Mouse (Mus musculus): ENCODE results near the gene Tlr4. TPM values are rescaled to one million over a fixed set of nuclear protein-coding genes. Genes with fewer than 3 reads are reported as not detected.

The Tlr4 gene
- total and polyA plus RNA-seq, 3 experiments: 8.6 to 22.1 (median 19.0) TPM

DNA sequence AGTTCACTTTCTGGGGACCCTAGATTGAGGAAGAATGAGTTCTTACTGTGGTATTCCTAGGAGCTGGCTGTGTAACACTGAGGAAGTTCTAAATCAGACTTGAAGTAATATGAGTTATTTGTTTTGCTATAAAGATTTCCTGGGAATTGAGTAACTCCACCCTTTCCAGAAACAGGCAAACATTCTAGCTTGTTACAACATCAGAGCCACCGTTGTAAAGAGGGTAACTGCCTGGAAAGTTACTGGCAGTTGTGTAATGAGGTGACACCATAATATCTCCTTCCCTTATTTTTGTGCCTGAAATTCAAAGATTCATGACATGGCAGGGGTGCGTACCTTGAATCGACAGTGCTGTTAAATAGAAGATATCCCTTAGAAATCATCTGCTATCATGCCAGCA lies 24.6 kb downstream of the Tlr4 start:
- H3K27me3 ChIP-seq (replicated peaks): no peaks in the 10 kb centered on the region
- H3K9me3 ChIP-seq (replicated peaks; ENCODE audit: low read length): no peaks in the 10 kb centered on the region
- dilution Hi-C loops (cut with MboI; ENCODE audit: extremely low pct_ligation_motif_present, extremely low pct_unique_long_range_greater_than_20kb, low sequenced_read_pairs): no loop called here
- no peak overlapping the region for H3K9ac ChIP-seq (ENCODE audit: insufficient read depth, low read depth)
- H3K4me3 ChIP-seq (replicated peaks in 1 of 3; ENCODE audit: low read depth in 2 of 3, low read length in 2 of 3, poor library complexity in 1 of 3): no peak overlapping the region
- peaks cover 0 to 6% of the 10 kb centered on the region in 2 experiments; a peak in 1 of 4 replicates for H3K4me1 ChIP-seq (ENCODE audit: control insufficient read depth in 1 of 2, insufficient read depth in 2 of 2)
- in situ Hi-C loops (cut with MboI; ENCODE audit: low pct_ligation_motif_present, low pct_unique_long_range_greater_than_20kb, low sequenced_read_pairs): no loop called here
- TF ChIP-seq E2F4 (IDR thresholded peaks at IDR 0.05; ENCODE audit: insufficient replicate concordance, low read depth, low read length) (no peak), IRF4 (IDR thresholded peaks at IDR 0.05; ENCODE audit: low read depth, low read length) (no peak), ZNF384 (IDR thresholded peaks at IDR 0.05; ENCODE audit: low read depth, low read length) (no peak), ZC3H11A (IDR thresholded peaks at IDR 0.05; ENCODE audit: low read depth, low read length) (no peak), MXI1 (IDR thresholded peaks at IDR 0.05; ENCODE audit: low read depth, low read length) (no peak), MEF2A (IDR thresholded peaks at IDR 0.05; ENCODE audit: borderline replicate concordance, low read depth, low read length) (no peak), HCFC1 (IDR thresholded peaks at IDR 0.05; ENCODE audit: low read depth, low read length) (no peak), UBTF (IDR thresholded peaks at IDR 0.05; ENCODE audit: low read depth, low read length) (no peak), CTCF (conservative IDR thresholded peaks at IDR 0.05 in 1 of 2, IDR thresholded peaks at IDR 0.05 in 1 of 2; ENCODE audit: low read depth in 2 of 2, low read length in 2 of 2) (no peak), MAZ (IDR thresholded peaks at IDR 0.05; ENCODE audit: low read depth, low read length) (no peak), JUND (conservative IDR thresholded peaks at IDR 0.05; ENCODE audit: low read depth, low read length) (no peak), NRF1 (IDR thresholded peaks at IDR 0.05; ENCODE audit: low read depth, low read length) (no peak), POLR2AphosphoS2 (IDR thresholded peaks at IDR 0.05; ENCODE audit: low read depth, low read length) (no peak), RCOR1 (conservative IDR thresholded peaks at IDR 0.05; ENCODE audit: low read depth, low read length) (no peak), JUN (IDR thresholded peaks at IDR 0.05; ENCODE audit: insufficient read depth, low read depth, low read length) (no peak), NELFE (IDR thresholded peaks at IDR 0.05; ENCODE audit: low read depth, low read length) (no peak), TBP (conservative IDR thresholded peaks at IDR 0.05; ENCODE audit: low read depth, low read length) (no peak)
- no peak overlapping the region for H3K27ac ChIP-seq (ENCODE audit: insufficient read depth, low read depth)
- no peaks in the 10 kb centered on the region for H3K79me2 ChIP-seq (replicated peaks; ENCODE audit: control insufficient read depth, extremely low read depth, insufficient read depth, poor library complexity, severe bottlenecking)
- no peak overlapping the region for H3K4me2 ChIP-seq (ENCODE audit: insufficient read depth, low read depth, poor library complexity, severe bottlenecking)
- no peak for DNase-seq (ENCODE audit: extremely low read depth)
- H3K36me3 ChIP-seq (replicated peaks in 1 of 2; ENCODE audit: control insufficient read depth in 1 of 2, insufficient read depth in 1 of 2, low read length in 1 of 2): no peaks in the 10 kb centered on the region

GRCm38 (mm10) chr4:66856992-66857391 lies 29.6 kb downstream of the Tlr4 start:
- in situ Hi-C loops (cut with MboI; ENCODE audit: low pct_ligation_motif_present, low pct_unique_long_range_greater_than_20kb, low sequenced_read_pairs): no loop called here
- Histone ChIP-seq H3K79me2 (replicated peaks; ENCODE audit: control insufficient read depth, extremely low read depth, insufficient read depth, poor library complexity, severe bottlenecking) (no peaks in the 10 kb centered on the region), H3K36me3 (replicated peaks in 1 of 2; ENCODE audit: control insufficient read depth in 1 of 2, insufficient read depth in 1 of 2, low read length in 1 of 2) (no peaks in the 10 kb centered on the region), H3K27me3 (replicated peaks) (no peaks in the 10 kb centered on the region), H3K27ac (ENCODE audit: insufficient read depth, low read depth) (no peak overlapping the region), H3K4me1 (ENCODE audit: control insufficient read depth in 1 of 2, insufficient read depth in 2 of 2) (no peaks in the 10 kb centered on the region), H3K4me3 (replicated peaks in 1 of 3; ENCODE audit: low read depth in 2 of 3, low read length in 2 of 3, poor library complexity in 1 of 3) (no peak overlapping the region), H3K9me3 (replicated peaks; ENCODE audit: low read length) (no peaks in the 10 kb centered on the region), H3K9ac (ENCODE audit: insufficient read depth, low read depth) (no peak overlapping the region), H3K4me2 (ENCODE audit: insufficient read depth, low read depth, poor library complexity, severe bottlenecking) (no peak overlapping the region)
- no peak for DNase-seq (ENCODE audit: extremely low read depth)
- TF ChIP-seq TCF12 (IDR thresholded peaks at IDR 0.05; ENCODE audit: low read depth, low read length) (no peak), SIN3A (IDR thresholded peaks at IDR 0.05; ENCODE audit: low read length) (no peak), ZMIZ1 (IDR thresholded peaks at IDR 0.05; ENCODE audit: low read depth, low read length) (no peak), RCOR1 (conservative IDR thresholded peaks at IDR 0.05; ENCODE audit: low read depth, low read length) (no peak), HCFC1 (IDR thresholded peaks at IDR 0.05; ENCODE audit: low read depth, low read length) (no peak), MAZ (IDR thresholded peaks at IDR 0.05; ENCODE audit: low read depth, low read length) (no peak), MXI1 (IDR thresholded peaks at IDR 0.05; ENCODE audit: low read depth, low read length) (no peak), USF2 (conservative IDR thresholded peaks at IDR 0.05; ENCODE audit: low read depth, low read length) (no peak), JUND (conservative IDR thresholded peaks at IDR 0.05; ENCODE audit: low read depth, low read length) (no peak), CTCF (conservative IDR thresholded peaks at IDR 0.05 in 1 of 2, IDR thresholded peaks at IDR 0.05 in 1 of 2; ENCODE audit: low read depth in 2 of 2, low read length in 2 of 2) (no peak), KAT2A (IDR thresholded peaks at IDR 0.05; ENCODE audit: insufficient replicate concordance, low read length) (no peak), NELFE (IDR thresholded peaks at IDR 0.05; ENCODE audit: low read depth, low read length) (no peak), GABPA (IDR thresholded peaks at IDR 0.05; ENCODE audit: insufficient replicate concordance, low read depth, low read length) (no peak), NRF1 (IDR thresholded peaks at IDR 0.05; ENCODE audit: low read depth, low read length) (no peak), JUN (IDR thresholded peaks at IDR 0.05; ENCODE audit: insufficient read depth, low read depth, low read length) (no peak), CHD1 (IDR thresholded peaks at IDR 0.05; ENCODE audit: low read depth, low read length) (no peak), RAD21 (IDR thresholded peaks at IDR 0.05; ENCODE audit: low read depth, low read length) (no peak), ZNF384 (IDR thresholded peaks at IDR 0.05; ENCODE audit: low read depth, low read length) (no peak), CHD2 (IDR thresholded peaks at IDR 0.05; ENCODE audit: low read length) (no peak), BHLHE40 (IDR thresholded peaks at IDR 0.05; ENCODE audit: low read depth, low read length) (no peak)
- dilution Hi-C loops (cut with MboI; ENCODE audit: extremely low pct_ligation_motif_present, extremely low pct_unique_long_range_greater_than_20kb, low sequenced_read_pairs): no loop called here
